Mouse (Mus musculus) MEL (cell line): ENCODE measurements around the gene Abhd8. TPM values are rescaled to one million over a fixed set of nuclear protein-coding genes. Genes with fewer than 3 reads are reported as not detected.

Experiments used
- DNase-seq: peaks from one replicate; pipeline ENCODE4 v3.0.0; 2011; ENCODE audit warnings: low read depth, low spot score
- H3K27ac ChIP-seq: 2 replicates; pipeline ENCODE4 v1.5.1; 2012; ENCODE audit warnings: low read depth, mild to moderate bottlenecking, control low read depth, low read length, moderate library complexity; ENCODE audit not compliant: control insufficient read depth
- H3K27me3 ChIP-seq, 2 experiments: fragments of 150-350 bp in 1 of 2; sonication (generic) in 1 of 2; 2 replicates each; pipeline ENCODE4 v1.6.1; 2012; ENCODE audit warnings: low read length in 2 of 2, mild to moderate bottlenecking in 2 of 2, improper control_type of control experiment in 1 of 2, moderate library complexity in 1 of 2; ENCODE audit not compliant: insufficient read depth in 2 of 2, control insufficient read depth in 1 of 2
- H3K36me3 ChIP-seq, 2 experiments: 2 replicates each; pipeline ENCODE4 v1.6.1; 2012 to 2014; ENCODE audit warnings: low read length in 2 of 2, improper control_type of control experiment in 1 of 2, inconsistent platforms in 1 of 2, mild to moderate bottlenecking in 1 of 2; ENCODE audit not compliant: insufficient read depth in 2 of 2, control insufficient read depth in 1 of 2
- H3K4me1 ChIP-seq, 2 experiments: fragments of 150-350 bp in 1 of 2; sonication (generic) in 1 of 2; 2 replicates each; pipeline ENCODE4 v1.6.1; 2012; ENCODE audit warnings: low read length in 2 of 2, improper control_type of control experiment in 1 of 2, mild to moderate bottlenecking in 1 of 2; ENCODE audit not compliant: insufficient read depth in 2 of 2, control insufficient read depth in 1 of 2
- H3K4me3 ChIP-seq, 2 experiments: fragments of 150-350 bp in 1 of 2; sonication (generic) in 1 of 2; 2 replicates each; pipeline ENCODE4 v1.5.1; 2012; ENCODE audit warnings: low read depth in 2 of 2, low read length in 2 of 2, mild to moderate bottlenecking in 2 of 2, moderate library complexity in 2 of 2, control low read depth in 1 of 2, improper control_type of control experiment in 1 of 2; ENCODE audit not compliant: control insufficient read depth in 1 of 2, insufficient read depth in 1 of 2
- H3K79me2 ChIP-seq: 2 replicates; pipeline ENCODE4 v1.6.1; 2012; ENCODE audit warnings: mild to moderate bottlenecking, low read length, moderate library complexity; ENCODE audit not compliant: control insufficient read depth, poor library complexity, insufficient read depth
- H3K9ac ChIP-seq: 2 replicates; pipeline ENCODE4 v1.6.1; 2012; ENCODE audit warnings: low read depth, mild to moderate bottlenecking, control low read depth, low read length, moderate library complexity; ENCODE audit not compliant: control insufficient read depth, poor library complexity, severe bottlenecking
- H3K9me3 ChIP-seq: fragments of 150-350 bp; sonication (generic); replicated peaks from 2 replicates; pipeline ENCODE4 v1.6.1; 2012; ENCODE audit warnings: mild to moderate bottlenecking, low read length, improper control_type of control experiment, moderate library complexity; ENCODE audit not compliant: insufficient read depth
- BHLHE40 ChIP-seq: IDR thresholded peaks from 2 replicates; pipeline ENCODE4 v1.6.1; 2012; ENCODE audit warnings: low read depth, mild to moderate bottlenecking, inconsistent platforms, low read length, improper control_type of control experiment, borderline replicate concordance
- CHD2 ChIP-seq: IDR thresholded peaks from 2 replicates; pipeline ENCODE4 v1.6.1; 2011; ENCODE audit warnings: low read length, improper control_type of control experiment
- CTCF ChIP-seq, 3 experiments: IDR thresholded peaks in 2 of 3; conservative IDR thresholded peaks in 1 of 3; 2 replicates each; pipeline ENCODE4 v1.5.1; 2011 to 2012; ENCODE audit warnings: low read length in 3 of 3, low read depth in 2 of 3, mild to moderate bottlenecking in 2 of 3, improper control_type of control experiment in 1 of 3, inconsistent platforms in 1 of 3, mixed read lengths in 1 of 3, moderate library complexity in 1 of 3; ENCODE audit not compliant: control insufficient read depth in 1 of 3, insufficient read depth in 1 of 3, poor library complexity in 1 of 3, severe bottlenecking in 1 of 3
- E2F4 ChIP-seq: IDR thresholded peaks from 2 replicates; pipeline ENCODE4 v1.6.1; 2011; ENCODE audit warnings: low read depth, low read length, improper control_type of control experiment, borderline replicate concordance
- ELF1 ChIP-seq: IDR thresholded peaks from 2 replicates; pipeline ENCODE4 v1.6.1; 2014; ENCODE audit warnings: low read depth, mild to moderate bottlenecking, inconsistent platforms, low read length, improper control_type of control experiment, moderate library complexity
- ETS1 ChIP-seq: IDR thresholded peaks from 2 replicates; pipeline ENCODE4 v1.6.1; 2012; ENCODE audit warnings: low read depth, mild to moderate bottlenecking, inconsistent platforms, low read length, improper control_type of control experiment, moderate library complexity
- GABPA ChIP-seq: IDR thresholded peaks from 2 replicates; pipeline ENCODE4 v1.6.1; 2012; ENCODE audit warnings: low read depth, mild to moderate bottlenecking, inconsistent platforms, low read length, improper control_type of control experiment, moderate library complexity
- HCFC1 ChIP-seq: IDR thresholded peaks from 2 replicates; pipeline ENCODE4 v1.6.1; 2012; ENCODE audit warnings: low read depth, mild to moderate bottlenecking, inconsistent platforms, low read length, improper control_type of control experiment, moderate library complexity
- MAFK ChIP-seq: IDR thresholded peaks from 2 replicates; pipeline ENCODE4 v1.6.1; 2011; ENCODE audit warnings: low read depth, mild to moderate bottlenecking, low read length, improper control_type of control experiment, borderline replicate concordance
- MEF2A ChIP-seq: IDR thresholded peaks from 2 replicates; pipeline ENCODE4 v1.6.1; 2014; ENCODE audit warnings: low read depth, mild to moderate bottlenecking, inconsistent platforms, low read length, improper control_type of control experiment; ENCODE audit not compliant: poor library complexity, insufficient replicate concordance, severe bottlenecking; ENCODE audit errors: extremely low read depth
- MXI1 ChIP-seq: IDR thresholded peaks from 2 replicates; pipeline ENCODE4 v1.6.1; 2011; ENCODE audit warnings: mild to moderate bottlenecking, low read depth, low read length, improper control_type of control experiment
- MYC ChIP-seq: IDR thresholded peaks from 2 replicates; pipeline ENCODE4 v1.6.1; 2011; ENCODE audit warnings: low read depth, mild to moderate bottlenecking, low read length, improper control_type of control experiment, moderate library complexity
- NRF1 ChIP-seq: IDR thresholded peaks from 2 replicates; pipeline ENCODE4 v1.6.1; 2014; ENCODE audit warnings: low read depth, mild to moderate bottlenecking, inconsistent platforms, low read length, improper control_type of control experiment, moderate library complexity; ENCODE audit not compliant: poor library complexity, insufficient read depth, severe bottlenecking
- POLR2AphosphoS2 ChIP-seq: IDR thresholded peaks from 2 replicates; pipeline ENCODE4 v1.6.1; 2011; ENCODE audit warnings: low read length, improper control_type of control experiment
- POLR2AphosphoS5 ChIP-seq: IDR thresholded peaks from 2 replicates; pipeline ENCODE4 v1.6.1; 2012; ENCODE audit warnings: low read depth, borderline replicate concordance, mild to moderate bottlenecking, inconsistent platforms, low read length, moderate library complexity, mixed read lengths
- RAD21 ChIP-seq: IDR thresholded peaks from 2 replicates; pipeline ENCODE4 v1.6.1; 2011; ENCODE audit warnings: mild to moderate bottlenecking, low read depth, low read length, improper control_type of control experiment
- RCOR1 ChIP-seq: IDR thresholded peaks from 2 replicates; pipeline ENCODE4 v1.6.1; 2012; ENCODE audit warnings: low read depth, mild to moderate bottlenecking, inconsistent platforms, low read length, improper control_type of control experiment
- SIN3A ChIP-seq: IDR thresholded peaks from 2 replicates; pipeline ENCODE4 v1.6.1; 2012; ENCODE audit warnings: low read length, improper control_type of control experiment, inconsistent platforms
- SMC3 ChIP-seq: IDR thresholded peaks from 2 replicates; pipeline ENCODE4 v1.6.1; 2011; ENCODE audit warnings: low read depth, low read length, improper control_type of control experiment
- TAL1 ChIP-seq: IDR thresholded peaks from 2 replicates; pipeline ENCODE4 v1.6.1; 2012; ENCODE audit warnings: mild to moderate bottlenecking, inconsistent platforms, low read length, moderate library complexity, mixed read lengths
- TCF12 ChIP-seq: IDR thresholded peaks from 2 replicates; pipeline ENCODE4 v1.6.1; 2014; ENCODE audit warnings: low read depth, mild to moderate bottlenecking, inconsistent platforms, low read length, improper control_type of control experiment, moderate library complexity
- UBTF ChIP-seq: IDR thresholded peaks from 2 replicates; pipeline ENCODE4 v1.6.1; 2012; ENCODE audit warnings: low read depth, mild to moderate bottlenecking, inconsistent platforms, low read length, improper control_type of control experiment, moderate library complexity, borderline replicate concordance; ENCODE audit not compliant: insufficient read depth
- USF1 ChIP-seq: IDR thresholded peaks from 2 replicates; pipeline ENCODE4 v1.6.1; 2014; ENCODE audit warnings: low read depth, mild to moderate bottlenecking, inconsistent platforms, low read length, improper control_type of control experiment, moderate library complexity
- USF2 ChIP-seq, 2 experiments: IDR thresholded peaks; 2 replicates each; pipeline ENCODE4 v1.6.1; 2011 to 2012; ENCODE audit warnings: improper control_type of control experiment in 2 of 2, low read length in 2 of 2, borderline replicate concordance in 1 of 2, inconsistent platforms in 1 of 2, low read depth in 1 of 2, mild to moderate bottlenecking in 1 of 2; ENCODE audit not compliant: insufficient read depth in 1 of 2
- ZMIZ1 ChIP-seq: IDR thresholded peaks from 2 replicates; pipeline ENCODE4 v1.6.1; 2012; ENCODE audit warnings: low read depth, mild to moderate bottlenecking, inconsistent platforms, low read length, improper control_type of control experiment, moderate library complexity
- ZNF384 ChIP-seq: IDR thresholded peaks from 2 replicates; pipeline ENCODE4 v1.6.1; 2012; ENCODE audit warnings: low read depth, mild to moderate bottlenecking, inconsistent platforms, low read length, improper control_type of control experiment
- polyA plus RNA-seq, 2 experiments: library from polyadenylated mRNA; stranded (reverse) in 1 of 2; unstranded in 1 of 2; fragments of >175 nt in 1 of 2; fragments of >200 nt in 1 of 2; gene quantifications; 2 replicates each; pipeline versions ENCODE4 v1.2.1 to v1.2.4; 2012; ENCODE audit warnings: low replicate concordance in 2 of 2, low read depth in 1 of 2; ENCODE audit not compliant: insufficient read length in 2 of 2, insufficient read depth in 1 of 2, missing spikeins in 1 of 2
- total RNA-seq: library from RNA; depleted of rRNA; stranded (reverse); fragments of 300-350 nt; gene quantifications from 2 replicates; pipeline ENCODE4 v1.2.3, GENCODE M21; 2012

The Abhd8 gene
- total and polyA plus RNA-seq, 3 experiments: 28.5 to 39.2 TPM; not detected in 1

DNA sequence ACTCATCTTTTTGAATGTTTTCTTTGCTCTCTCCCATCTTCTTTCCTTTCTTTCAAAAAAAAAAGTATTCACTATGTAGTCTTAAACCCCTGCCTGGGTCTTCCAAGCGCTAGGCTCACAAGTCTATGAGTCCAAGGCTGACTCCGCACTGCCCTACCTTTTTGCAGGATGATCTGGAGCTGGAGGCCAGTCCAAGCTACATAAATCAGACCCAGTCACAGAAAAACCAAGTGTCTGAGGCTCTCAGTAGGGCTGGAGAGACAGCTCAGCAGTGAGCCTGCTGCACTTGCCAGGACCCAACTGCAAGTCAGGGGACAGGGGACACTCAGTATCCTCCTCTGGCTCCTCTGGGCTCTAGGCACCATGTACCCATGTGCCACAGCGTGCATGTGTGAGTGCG is 40.9 kb upstream of the Abhd8 start:
- Histone ChIP-seq H3K27ac (no peak overlapping the region), H3K36me3 (no peaks in the 10 kb centered on the region), H3K9me3 (no peaks in the 10 kb centered on the region), H3K27me3 (no peaks in the 10 kb centered on the region), H3K4me1 (no peaks in the 10 kb centered on the region), H3K9ac (no peak overlapping the region), H3K79me2 (no peaks in the 10 kb centered on the region), H3K4me3 (no peak overlapping the region)
- TF ChIP-seq TCF12 (no peak), MAFK (no peak), POLR2AphosphoS5 (no peak), BHLHE40 (no peak), RAD21 (no peak), USF1 (no peak), MEF2A (no peak), ETS1 (no peak), SIN3A (no peak), CHD2 (no peak), MXI1 (no peak), MYC (no peak), ZNF384 (no peak), SMC3 (no peak), ELF1 (no peak), RCOR1 (no peak)
- no peak for DNase-seq

- no peaks in the 10 kb centered on the region for H3K9me3 ChIP-seq
- TF ChIP-seq USF2 (IDR thresholded peaks at IDR 0.05; ENCODE audit: borderline replicate concordance in 1 of 2, insufficient read depth in 1 of 2, low read depth in 1 of 2, low read length in 2 of 2) (no peak), TCF12 (no peak), POLR2AphosphoS2 (no peak), TAL1 (no peak), ZMIZ1 (no peak), E2F4 (no peak), RCOR1 (no peak), UBTF (no peak), SMC3 (no peak), CTCF (IDR thresholded peaks at IDR 0.05 in 2 of 3, conservative IDR thresholded peaks at IDR 0.05 in 1 of 3; ENCODE audit: control insufficient read depth in 1 of 3, insufficient read depth in 1 of 3, low read depth in 2 of 3, low read length in 3 of 3, poor library complexity in 1 of 3, severe bottlenecking in 1 of 3) (no peak), ETS1 (no peak), HCFC1 (no peak), NRF1 (no peak), GABPA (no peak)
- TF ChIP-seq, all 39 proteins: peak for 0
- Histone ChIP-seq H3K4me3 (no peak overlapping the region), H3K36me3 (no peaks in the 10 kb centered on the region), H3K79me2 (no peaks in the 10 kb centered on the region), H3K9ac (no peak overlapping the region), H3K27ac (no peak overlapping the region), H3K27me3 (no peaks in the 10 kb centered on the region), H3K4me1 (no peaks in the 10 kb centered on the region)
- no peak for DNase-seq
These were observed 35.6 kb upstream of the Abhd8 start for GRCm38 (mm10) chr8:71498816-71499690.
